Mouse (Mus musculus) CH12.LX (cell line): ENCODE results near the gene Odf4. TPM values are rescaled to one million over a fixed set of nuclear protein-coding genes. Genes with fewer than 3 reads are reported as not detected.

Experiments
- DNase-seq: peaks from one replicate; pipeline ENCODE4 v3.0.0-alpha.2; 2013; ENCODE audit errors: extremely low read depth
- H3K27ac ChIP-seq: 2 replicates; pipeline ENCODE4 v1.5.1; 2012; ENCODE audit warnings: low read depth, mild to moderate bottlenecking, control low read depth, moderate library complexity; ENCODE audit not compliant: insufficient read depth
- H3K27me3 ChIP-seq: replicated peaks from 2 replicates; pipeline ENCODE3; 2012; ENCODE audit warnings: inconsistent platforms
- H3K36me3 ChIP-seq, 2 experiments: replicated peaks in 1 of 2; 2 replicates each; pipeline versions ENCODE3 to v1.6.1; 2012; ENCODE audit warnings: inconsistent platforms in 1 of 2, low read length in 1 of 2, mild to moderate bottlenecking in 1 of 2, mixed read lengths in 1 of 2, moderate library complexity in 1 of 2; ENCODE audit not compliant: control insufficient read depth in 1 of 2, insufficient read depth in 1 of 2
- H3K4me1 ChIP-seq, 2 experiments: 2 replicates each; pipeline ENCODE4 v1.6.1; 2012; ENCODE audit warnings: inconsistent platforms in 1 of 2, moderate library complexity in 1 of 2; ENCODE audit not compliant: insufficient read depth in 2 of 2, control insufficient read depth in 1 of 2
- H3K4me2 ChIP-seq: 2 replicates; pipeline ENCODE4 v1.6.1; 2012; ENCODE audit warnings: low read depth, mild to moderate bottlenecking, control low read depth; ENCODE audit not compliant: poor library complexity, insufficient read depth, severe bottlenecking
- H3K4me3 ChIP-seq, 3 experiments: fragments of 150-350 bp in 1 of 3; sonication (generic) in 1 of 3; replicated peaks in 1 of 3; 2 replicates each; pipeline versions ENCODE3 to v1.5.1; 2011 to 2012; ENCODE audit warnings: low read depth in 2 of 3, low read length in 2 of 3, mild to moderate bottlenecking in 2 of 3, moderate library complexity in 2 of 3, control low read depth in 1 of 3, improper control_type of control experiment in 1 of 3, inconsistent platforms in 1 of 3, mixed read lengths in 1 of 3; ENCODE audit not compliant: poor library complexity in 1 of 3
- H3K79me2 ChIP-seq: replicated peaks from 2 replicates; pipeline ENCODE4 v1.6.1; 2012; ENCODE audit warnings: mild to moderate bottlenecking, moderate library complexity; ENCODE audit not compliant: control insufficient read depth, poor library complexity, insufficient read depth, severe bottlenecking; ENCODE audit errors: extremely low read depth
- H3K9ac ChIP-seq: 2 replicates; pipeline ENCODE4 v1.6.1; 2012; ENCODE audit warnings: low read depth, mild to moderate bottlenecking, control low read depth, moderate library complexity; ENCODE audit not compliant: insufficient read depth
- H3K9me3 ChIP-seq: replicated peaks from 2 replicates; pipeline ENCODE3; 2012; ENCODE audit warnings: low read length, inconsistent platforms, mixed read lengths
- BHLHE40 ChIP-seq: IDR thresholded peaks from 2 replicates; pipeline ENCODE4 v1.6.1; 2011; ENCODE audit warnings: mild to moderate bottlenecking, low read depth, low read length, improper control_type of control experiment
- CHD2 ChIP-seq: IDR thresholded peaks from 2 replicates; pipeline ENCODE4 v1.6.1; 2011; ENCODE audit warnings: low read length, improper control_type of control experiment
- CTCF ChIP-seq, 2 experiments: IDR thresholded peaks in 1 of 2; conservative IDR thresholded peaks in 1 of 2; 2 replicates each; pipeline ENCODE4 v1.5.1; 2011 to 2012; ENCODE audit warnings: low read depth in 2 of 2, low read length in 2 of 2, improper control_type of control experiment in 1 of 2, inconsistent platforms in 1 of 2, mild to moderate bottlenecking in 1 of 2, moderate library complexity in 1 of 2
- E2F4 ChIP-seq: IDR thresholded peaks from 2 replicates; pipeline ENCODE4 v1.6.1; 2011; ENCODE audit warnings: low read depth, low read length, improper control_type of control experiment; ENCODE audit not compliant: insufficient replicate concordance
- GABPA ChIP-seq: IDR thresholded peaks from 2 replicates; pipeline ENCODE4 v1.6.1; 2012; ENCODE audit warnings: low read depth, low read length, improper control_type of control experiment, inconsistent platforms; ENCODE audit not compliant: insufficient replicate concordance
- HCFC1 ChIP-seq: IDR thresholded peaks from 2 replicates; pipeline ENCODE4 v1.6.1; 2012; ENCODE audit warnings: low read depth, mild to moderate bottlenecking, inconsistent platforms, low read length, improper control_type of control experiment
- JUND ChIP-seq: conservative IDR thresholded peaks from 2 replicates; pipeline ENCODE4 v1.6.1; 2011; ENCODE audit warnings: low read depth, low read length, improper control_type of control experiment
- MAFK ChIP-seq: IDR thresholded peaks from 2 replicates; pipeline ENCODE4 v1.6.1; 2011; ENCODE audit warnings: low read length, improper control_type of control experiment; ENCODE audit not compliant: insufficient replicate concordance
- MAZ ChIP-seq: IDR thresholded peaks from 2 replicates; pipeline ENCODE4 v1.6.1; 2012; ENCODE audit warnings: low read depth, mild to moderate bottlenecking, inconsistent platforms, low read length, improper control_type of control experiment, moderate library complexity
- MEF2A ChIP-seq: IDR thresholded peaks from 2 replicates; pipeline ENCODE4 v1.6.1; 2014; ENCODE audit warnings: low read depth, mild to moderate bottlenecking, inconsistent platforms, low read length, improper control_type of control experiment, borderline replicate concordance
- NELFE ChIP-seq: IDR thresholded peaks from 2 replicates; pipeline ENCODE4 v1.6.1; 2011; ENCODE audit warnings: low read depth, low read length, improper control_type of control experiment
- PAX5 ChIP-seq: IDR thresholded peaks from 2 replicates; pipeline ENCODE4 v1.6.1; 2012; ENCODE audit warnings: low read length, inconsistent platforms, mixed read lengths
- POLR2A ChIP-seq: IDR thresholded peaks from 2 replicates; pipeline ENCODE4 v1.6.1; 2011; ENCODE audit warnings: low read depth, mild to moderate bottlenecking, improper control_type of control experiment, low read length
- RCOR1 ChIP-seq: conservative IDR thresholded peaks from 2 replicates; pipeline ENCODE4 v1.6.1; 2012; ENCODE audit warnings: low read depth, mild to moderate bottlenecking, inconsistent platforms, low read length, improper control_type of control experiment
- TBP ChIP-seq: conservative IDR thresholded peaks from 2 replicates; pipeline ENCODE4 v1.6.1; 2011; ENCODE audit warnings: low read depth, low read length, improper control_type of control experiment
- USF1 ChIP-seq: IDR thresholded peaks from 2 replicates; pipeline ENCODE4 v1.6.1; 2014; ENCODE audit warnings: low read depth, mild to moderate bottlenecking, inconsistent platforms, low read length, improper control_type of control experiment
- USF2 ChIP-seq: conservative IDR thresholded peaks from 2 replicates; pipeline ENCODE4 v1.6.1; 2011; ENCODE audit warnings: low read depth, low read length, improper control_type of control experiment
- ZC3H11A ChIP-seq: IDR thresholded peaks from 2 replicates; pipeline ENCODE4 v1.6.1; 2012; ENCODE audit warnings: low read depth, mild to moderate bottlenecking, inconsistent platforms, low read length, improper control_type of control experiment
- ZNF384 ChIP-seq: IDR thresholded peaks from 2 replicates; pipeline ENCODE4 v1.6.1; 2012; ENCODE audit warnings: low read depth, low read length, improper control_type of control experiment, inconsistent platforms
- dilution Hi-C: fragments of 300-500 bp; cut with MboI; formaldehyde crosslinking; loops from 2 replicates; pipeline ENCODE4 v1.14.3; 2020; ENCODE audit warnings: low sequenced_read_pairs; ENCODE audit not compliant: extremely low pct_unique_long_range_greater_than_20kb, extremely low pct_ligation_motif_present
- in situ Hi-C: fragments of 300-500 bp; cut with MboI; formaldehyde crosslinking; loops from 3 replicates; pipeline ENCODE4 v1.14.3; 2019; ENCODE audit warnings: low sequenced_read_pairs, low pct_ligation_motif_present, low pct_unique_long_range_greater_than_20kb, mixed read lengths
- polyA plus RNA-seq: library from polyadenylated mRNA; unstranded; fragments of >175 nt; gene quantifications from 2 replicates; pipeline ENCODE4 v1.2.1, GENCODE M21; 2012; ENCODE audit warnings: low read depth; ENCODE audit not compliant: insufficient read length
- total RNA-seq, 2 experiments: library from RNA; depleted of rRNA; stranded (reverse); fragments of 300-350 nt in 1 of 2; fragments of >200 nt in 1 of 2; gene quantifications; 2 replicates each; pipeline ENCODE4 v1.2.3; 2012 to 2014

Gene Odf4
- total and polyA plus RNA-seq, 3 experiments = not detected

- in situ Hi-C loops = no loop called here
- no peak overlapping the region for H3K4me2 ChIP-seq
These were observed 20.0 kb upstream of the Odf4 start for GRCm38 (mm10) chr11:68946806-68947440.

DNA sequence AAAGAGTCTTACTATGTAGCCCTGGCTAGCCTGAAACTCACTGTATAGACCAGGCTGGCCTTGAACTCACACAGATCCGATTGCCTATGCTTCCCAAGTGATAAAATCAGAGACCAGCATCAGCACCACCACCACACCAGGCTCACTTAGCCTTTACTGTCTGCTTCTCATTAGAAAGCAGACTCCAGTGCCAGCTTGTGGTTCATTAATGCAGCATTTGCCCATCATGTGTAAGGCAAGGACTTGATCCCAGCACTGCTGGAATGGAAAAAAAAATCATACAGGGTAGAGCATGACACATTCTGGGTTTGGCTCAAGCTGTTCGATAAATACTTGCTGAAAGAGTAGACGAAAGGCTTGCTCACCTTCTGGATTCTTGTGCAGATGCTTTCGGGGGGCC lies 19.1 kb upstream of the Odf4 start:
- Histone ChIP-seq H3K27me3 (no peaks in the 10 kb centered on the region), H3K4me2 (no peak overlapping the region), H3K9ac (no peak overlapping the region), H3K4me3 (no peak overlapping the region), H3K9me3 (no peaks in the 10 kb centered on the region), H3K79me2 (no peaks in the 10 kb centered on the region), H3K27ac (no peak overlapping the region), H3K36me3 (peaks cover 0 to 28% of the 10 kb centered on the region in 2 experiments), H3K4me1 (peaks cover 0 to 6% of the 10 kb centered on the region in 2 experiments; a peak in 2 of 4 replicates)
- TF ChIP-seq GABPA = no peak
- TF ChIP-seq NELFE = no peak
- no peak for TF ChIP-seq MEF2A
- no peak for TF ChIP-seq MAFK
- TF ChIP-seq CTCF (conservative IDR thresholded peaks at IDR 0.05 in 1 of 2, IDR thresholded peaks at IDR 0.05 in 1 of 2; ENCODE audit: low read depth in 2 of 2, low read length in 2 of 2) = no peak
- no peak for TF ChIP-seq POLR2A
- no peak for TF ChIP-seq USF2
- no peak for TF ChIP-seq USF1
- TF ChIP-seq RCOR1 = no peak
- no peak for TF ChIP-seq MAZ
- no peak for TF ChIP-seq TBP
- no peak for TF ChIP-seq ZNF384
- no peak for TF ChIP-seq CHD2
- TF ChIP-seq HCFC1 = no peak
- no peak for TF ChIP-seq JUND
- no peak for TF ChIP-seq PAX5
- no peak for TF ChIP-seq E2F4
- TF ChIP-seq ZC3H11A = no peak
- DNase-seq = no peak
- in situ Hi-C loops = no loop called here
- dilution Hi-C loops = no loop called here

More at GRCm38 (mm10) chr11:68946806-68947440, 20.0 kb upstream of the Odf4 start:
- H3K36me3 ChIP-seq = peaks cover 0 to 25% of the 10 kb centered on the region in 2 experiments
- no peak overlapping the region for H3K4me3 ChIP-seq
- peaks cover 2% of the 10 kb centered on the region for H3K27me3 ChIP-seq
- H3K4me1 ChIP-seq = no peaks in the 10 kb centered on the region
- H3K9ac ChIP-seq = no peak overlapping the region
- dilution Hi-C loops = no loop called here
- H3K27ac ChIP-seq = no peak overlapping the region
- no peaks in the 10 kb centered on the region for H3K79me2 ChIP-seq
- no peak for TF ChIP-seq CTCF (conservative IDR thresholded peaks at IDR 0.05 in 1 of 2, IDR thresholded peaks at IDR 0.05 in 1 of 2; ENCODE audit: low read depth in 2 of 2, low read length in 2 of 2)
- no peak for TF ChIP-seq TBP
- TF ChIP-seq BHLHE40 = no peak
- TF ChIP-seq NELFE = no peak
- TF ChIP-seq, all 38 proteins: peak for 0
- DNase-seq = no peak
- H3K9me3 ChIP-seq = no peaks in the 10 kb centered on the region
